Mouse (Mus musculus): ENCODE results near the gene 1500011B03Rik.

GRCm38 (mm10) chr5:114825978-114826691 is 2.9 kb upstream of the 1500011B03Rik start:
- TF ChIP-seq CTCF (IDR thresholded peaks at IDR 0.05; ENCODE audit: low read depth) (peak; percentile 37), EP300 (IDR thresholded peaks at IDR 0.05; ENCODE audit: low read depth) (no peak)

Data from liver, postnatal 0 days (tissue).